Mouse (Mus musculus): ENCODE measurements around the gene Rnf220. TPM values are rescaled to one million over a fixed set of nuclear protein-coding genes. Genes with fewer than 3 reads are reported as not detected.
"Not testable (repeated sequence)": the region's sequence is repeated elsewhere in the genome, so short reads cannot be mapped to it uniquely, and the experiment has no call there.

Rnf220 gene
- polyA plus RNA-seq, 1 experiment from 2014 or later = 73.3 TPM

- Histone ChIP-seq H3K27me3 (no peaks in the 10 kb centered on the region), H3K9ac (no peak overlapping the region), H3K9me3 (no peaks in the 10 kb centered on the region), H3K36me3 (peaks cover 9% of the 10 kb centered on the region), H3K4me3 (no peak overlapping the region), H3K4me2 (no peak overlapping the region), H3K4me1 (no peaks in the 10 kb centered on the region), H3K27ac (no peak overlapping the region)
- 14% methylated on average over 2 of the region's 2 CpGs for WGBS
- ATAC-seq (ENCODE audit: borderline replicate concordance, extremely low read depth, low FRiP score, low TSS enrichment) = no peak
These were observed 229.6 kb downstream of the Rnf220 start for GRCm38 (mm10) chr4:117267284-117267683.

DNA sequence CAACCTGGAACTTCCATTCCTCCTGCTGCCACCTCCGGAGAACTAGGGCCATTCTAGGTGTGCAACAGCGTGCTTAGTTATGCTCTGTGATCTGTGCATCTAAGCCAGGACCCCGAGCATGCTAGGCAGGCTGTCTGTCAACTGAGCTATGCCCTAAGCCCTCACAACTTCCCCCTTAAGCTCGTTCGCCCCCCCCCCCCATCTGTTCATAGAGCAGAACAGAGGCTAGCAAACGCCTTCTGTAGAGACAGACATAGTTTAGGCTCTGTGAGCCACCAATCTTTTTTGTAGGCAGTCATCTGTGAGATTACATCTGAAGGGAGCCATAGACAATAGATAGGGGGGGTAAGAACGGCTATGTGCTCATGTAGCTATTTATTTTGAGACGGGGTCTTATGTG, 233.9 kb downstream of the Rnf220 start:
- Histone ChIP-seq H3K36me3 (no peaks in the 10 kb centered on the region), H3K27ac (no peak overlapping the region), H3K4me1 (no peaks in the 10 kb centered on the region), H3K27me3 (no peaks in the 10 kb centered on the region), H3K9ac (no peak overlapping the region), H3K9me3 (no peaks in the 10 kb centered on the region), H3K4me3 (no peak overlapping the region), H3K4me2 (no peak overlapping the region)
- WGBS = 72% methylated on average over 8 of the region's 8 CpGs
- ATAC-seq (ENCODE audit: borderline replicate concordance, extremely low read depth, low FRiP score, low TSS enrichment) = no peak

GRCm38 (mm10) chr4:117262101-117262913, 234.5 kb downstream of the Rnf220 start:
- H3K4me3 ChIP-seq = no peak overlapping the region
- no peaks in the 10 kb centered on the region for H3K36me3 ChIP-seq
- H3K27me3 ChIP-seq = no peaks in the 10 kb centered on the region
- H3K9ac ChIP-seq = no peak overlapping the region
- H3K4me1 ChIP-seq = no peaks in the 10 kb centered on the region
- WGBS = 57% methylated on average over 13 of the region's 13 CpGs
- H3K4me2 ChIP-seq = no peak overlapping the region
- no peak overlapping the region for H3K27ac ChIP-seq
- no peak for ATAC-seq (ENCODE audit: borderline replicate concordance, extremely low read depth, low FRiP score, low TSS enrichment)
- no peaks in the 10 kb centered on the region for H3K9me3 ChIP-seq

DNA sequence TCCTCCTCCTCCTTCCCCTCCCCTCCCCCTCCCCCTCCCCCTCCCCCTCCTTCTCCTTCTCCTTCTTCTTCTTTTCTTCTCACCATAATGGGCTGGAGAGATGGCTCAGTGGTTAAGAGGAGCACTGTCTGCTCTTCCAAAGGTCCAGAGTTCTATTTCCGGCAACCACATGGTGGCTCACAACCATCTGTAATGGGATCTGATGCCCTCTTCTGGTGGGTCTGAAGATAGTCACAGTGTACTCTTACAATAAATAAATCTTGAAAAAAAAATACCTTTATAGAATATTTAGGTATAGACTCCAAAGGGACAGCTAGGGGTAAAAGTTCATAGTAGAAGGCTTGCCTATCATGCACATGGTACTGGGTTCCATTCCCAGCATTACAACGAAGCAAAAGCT, 235.6 kb downstream of the Rnf220 start:
- Histone ChIP-seq H3K4me1 (no peaks in the 10 kb centered on the region), H3K27ac (no peak overlapping the region), H3K9ac (no peak overlapping the region), H3K4me3 (no peak overlapping the region), H3K36me3 (no peaks in the 10 kb centered on the region), H3K9me3 (no peaks in the 10 kb centered on the region), H3K4me2 (no peak overlapping the region), H3K27me3 (no peaks in the 10 kb centered on the region)
- no peak for ATAC-seq (ENCODE audit: borderline replicate concordance, extremely low read depth, low FRiP score, low TSS enrichment)
- 74% methylated on average over 2 of the region's 2 CpGs for WGBS

- WGBS = 74% methylated on average over 6 of the region's 6 CpGs
- H3K4me2 ChIP-seq; H3K27ac ChIP-seq; H3K9me3 ChIP-seq; H3K9ac ChIP-seq; H3K4me1 ChIP-seq; H3K4me3 ChIP-seq; H3K36me3 ChIP-seq; H3K27me3 ChIP-seq; ATAC-seq (ENCODE audit: borderline replicate concordance, extremely low read depth, low FRiP score, low TSS enrichment): not testable (repeated sequence)
These were observed 236.9 kb downstream of the Rnf220 start for GRCm38 (mm10) chr4:117259909-117260308.

DNA sequence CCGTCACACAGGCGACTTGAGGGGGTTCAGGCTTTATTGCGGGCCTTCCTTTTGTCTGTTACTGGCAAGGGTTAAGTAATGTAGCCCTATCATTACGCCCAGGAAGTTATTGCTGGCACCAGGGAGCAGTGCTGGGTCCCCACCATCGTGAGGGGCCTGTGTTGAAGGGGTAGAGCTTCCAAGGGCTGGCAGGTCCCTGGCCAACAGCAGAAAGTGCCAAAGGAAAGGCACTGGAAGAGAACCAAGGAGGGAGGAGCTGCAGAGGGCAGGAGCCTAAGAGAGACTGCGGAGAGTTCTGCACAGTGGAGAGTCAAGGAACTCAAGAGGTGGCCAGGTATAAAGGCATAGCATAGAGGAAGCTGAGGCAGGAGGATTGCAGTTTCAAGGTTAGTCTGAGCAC, 242.2 kb downstream of the Rnf220 start:
- WGBS = 62% methylated on average over 6 of the region's 6 CpGs
- H3K4me1 ChIP-seq = peaks cover 31% of the 10 kb centered on the region
- H3K4me2 ChIP-seq = no peak overlapping the region
- H3K4me3 ChIP-seq = no peak overlapping the region
- no peaks in the 10 kb centered on the region for H3K36me3 ChIP-seq
- ATAC-seq (ENCODE audit: borderline replicate concordance, extremely low read depth, low FRiP score, low TSS enrichment) = no peak
- H3K9me3 ChIP-seq = no peaks in the 10 kb centered on the region
- H3K27ac ChIP-seq = no peak overlapping the region
- H3K27me3 ChIP-seq = no peaks in the 10 kb centered on the region
- no peak overlapping the region for H3K9ac ChIP-seq

DNA sequence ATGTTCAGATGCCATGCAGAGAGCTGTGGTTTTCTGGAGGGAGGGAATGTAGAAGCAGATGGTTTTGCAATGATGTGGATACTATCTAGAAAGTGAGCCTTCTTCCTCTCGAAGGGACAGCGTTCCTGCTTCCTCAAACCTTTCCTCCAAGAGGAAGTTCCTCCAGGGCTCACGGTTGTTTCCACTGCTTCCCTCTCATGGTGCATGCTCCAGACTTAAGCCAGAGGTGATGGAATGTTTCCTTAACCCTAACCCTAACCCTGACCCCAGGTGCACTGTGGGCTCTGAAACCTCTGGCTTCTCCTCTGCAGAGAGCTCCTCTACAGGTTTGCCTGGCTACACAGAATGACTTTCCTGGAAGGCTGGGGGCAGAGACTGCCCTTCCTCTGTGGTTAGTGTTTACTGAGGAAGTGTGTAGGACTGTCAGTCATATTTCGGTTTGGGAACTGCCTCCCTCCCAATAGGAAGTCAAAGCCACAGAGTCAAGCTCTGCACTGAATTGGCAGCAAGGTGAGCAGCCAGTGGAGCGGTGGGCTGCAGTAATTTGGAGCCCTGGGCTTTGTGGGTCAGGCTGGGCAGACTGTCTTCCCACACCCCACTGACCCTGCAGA, 242.7 kb downstream of the Rnf220 start:
- no peak for ATAC-seq (ENCODE audit: borderline replicate concordance, extremely low read depth, low FRiP score, low TSS enrichment)
- H3K36me3 ChIP-seq = no peaks in the 10 kb centered on the region
- no peak overlapping the region for H3K9ac ChIP-seq
- H3K27me3 ChIP-seq = no peaks in the 10 kb centered on the region
- no peaks in the 10 kb centered on the region for H3K9me3 ChIP-seq
- no peak overlapping the region for H3K27ac ChIP-seq
- WGBS = 54% methylated on average over 5 of the region's 5 CpGs
- H3K4me2 ChIP-seq = no peak overlapping the region
- no peak overlapping the region for H3K4me3 ChIP-seq
- peaks cover 31% of the 10 kb centered on the region for H3K4me1 ChIP-seq

- no peaks in the 10 kb centered on the region for H3K36me3 ChIP-seq
- H3K4me2 ChIP-seq = no peak overlapping the region
- H3K4me1 ChIP-seq = peaks cover 31% of the 10 kb centered on the region
- no peak overlapping the region for H3K27ac ChIP-seq
- no peaks in the 10 kb centered on the region for H3K27me3 ChIP-seq
- WGBS = 58% methylated on average over 12 of the region's 12 CpGs
- no peaks in the 10 kb centered on the region for H3K9me3 ChIP-seq
- H3K9ac ChIP-seq = no peak overlapping the region
- H3K4me3 ChIP-seq = no peak overlapping the region
- ATAC-seq (ENCODE audit: borderline replicate concordance, extremely low read depth, low FRiP score, low TSS enrichment) = no peak
These were observed 243.4 kb downstream of the Rnf220 start for GRCm38 (mm10) chr4:117253218-117254016.

GRCm38 (mm10) chr4:117252755-117253154, 244.1 kb downstream of the Rnf220 start:
- Histone ChIP-seq H3K4me2 (peak overlapping the region; percentile 78), H3K9me3 (no peaks in the 10 kb centered on the region), H3K9ac (no peak overlapping the region), H3K27me3 (no peaks in the 10 kb centered on the region), H3K4me1 (peaks cover 31% of the 10 kb centered on the region), H3K4me3 (peak overlapping the region; percentile 79), H3K36me3 (no peaks in the 10 kb centered on the region), H3K27ac (peak overlapping the region; percentile 89)
- no peak for ATAC-seq (ENCODE audit: borderline replicate concordance, extremely low read depth, low FRiP score, low TSS enrichment)
- 92% methylated on average over 5 of the region's 5 CpGs for WGBS

GRCm38 (mm10) chr4:117252351-117252750, 244.5 kb downstream of the Rnf220 start:
- Histone ChIP-seq H3K9me3 (no peaks in the 10 kb centered on the region), H3K9ac (peak overlapping the region; percentile 72), H3K27ac (peak overlapping the region; percentile 89), H3K27me3 (no peaks in the 10 kb centered on the region), H3K4me1 (peaks cover 31% of the 10 kb centered on the region), H3K4me2 (peak overlapping the region; percentile 78), H3K36me3 (no peaks in the 10 kb centered on the region), H3K4me3 (peak overlapping the region; percentile 79)
- peak; percentile 50; the same call in 1 of the 2 replicates for ATAC-seq (ENCODE audit: borderline replicate concordance, extremely low read depth, low FRiP score, low TSS enrichment)
- 13% methylated on average over 5 of the region's 5 CpGs for WGBS

GRCm38 (mm10) chr4:117251801-117252316, 245.0 kb downstream of the Rnf220 start, which contains the start of the genes Tmem53 and Armh1:
Gene Tmem53 (plus strand): TSS chr4:117251951.
Gene Armh1 (minus strand): TSS chr4:117252125.
- Histone ChIP-seq H3K36me3 (no peaks in the 10 kb centered on the region), H3K9me3 (no peaks in the 10 kb centered on the region), H3K27me3 (no peaks in the 10 kb centered on the region), H3K27ac (peak within 1 kb of the TSS; percentile 89), H3K9ac (peak within 1 kb of the TSS; percentile 72), H3K4me3 (peak within 1 kb of the TSS; percentile 79), H3K4me2 (peak within 1 kb of the TSS; percentile 78), H3K4me1 (peaks cover 31% of the 10 kb centered on the region)
- peak; percentile 98 for ATAC-seq (ENCODE audit: borderline replicate concordance, extremely low read depth, low FRiP score, low TSS enrichment)
- under 1% methylated on average over 41 of the region's 43 CpGs for WGBS
